8 mouse cellular contexts compared by ENCODE assay signal in the genomic region with DNA sequence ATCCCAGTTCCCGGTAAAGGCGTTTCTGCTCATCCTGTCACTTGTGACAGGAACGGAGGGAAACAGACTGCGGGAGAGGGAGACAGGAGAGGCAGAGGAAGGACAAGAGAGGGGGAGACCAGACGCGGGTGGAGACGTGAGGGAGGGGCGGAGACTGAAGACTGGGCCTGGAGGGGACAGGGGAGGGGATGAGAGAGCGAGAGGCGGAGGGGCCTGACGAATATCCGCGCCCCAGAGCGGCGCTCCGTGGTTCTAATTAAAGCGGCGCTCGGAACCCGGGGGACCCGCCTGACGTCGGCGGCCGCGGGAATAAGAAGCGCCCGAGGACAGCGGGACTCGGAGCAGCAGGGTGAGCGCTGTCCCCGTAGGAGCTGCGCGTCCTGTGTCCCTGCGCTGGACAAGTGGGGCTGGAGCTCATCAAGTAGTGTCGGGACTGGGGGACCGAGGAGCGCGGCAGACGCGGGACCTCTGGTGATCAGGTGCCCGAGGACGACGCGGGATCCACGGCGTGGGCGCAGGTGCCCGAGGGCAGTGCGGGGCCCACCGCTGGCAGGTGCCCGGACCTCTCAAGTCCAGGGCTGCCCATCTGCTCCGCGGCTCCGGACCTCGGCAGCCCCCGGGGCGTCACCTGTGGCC. TPM values are rescaled to one million over a fixed set of nuclear protein-coding genes. Genes with fewer than 3 reads are reported as not detected.
DNase-seq lines count a peak whose midpoint lies in the region; ATAC-seq and TF ChIP-seq lines count a peak whose summit lies in the region.

A gene (plus strand): TSS at position 337 of the 636 bp plus-strand sequence.

- H3K9ac ChIP-seq in lung, embryonic 16.5 days (ENCODE audit: low read length): peak within 1 kb of the TSS; percentile 47
- peak within 1 kb of the TSS; percentile 16; the same call in 1 of the 2 replicates for H3K9ac ChIP-seq in heart, adult 2 months (ENCODE audit: low read depth, low read length)
- peak within 1 kb of the TSS; percentile 38 for H3K9ac ChIP-seq in kidney, embryonic 15.5 days
- H3K9ac ChIP-seq in midbrain, embryonic 15.5 days: peak within 1 kb of the TSS; percentile 38

- no peak for TF ChIP-seq POLR2A in lung, adult 2 months (IDR thresholded peaks at IDR 0.05; ENCODE audit: borderline replicate concordance, extremely low read depth, low read depth, low read length)
- TF ChIP-seq POLR2A in heart, adult 2 months (IDR thresholded peaks at IDR 0.05; ENCODE audit: insufficient read depth, low read depth, low read length): no peak

- H3K27ac ChIP-seq in lung, embryonic 16.5 days (ENCODE audit: low read length): no peak within 1 kb of the TSS
- no peak within 1 kb of the TSS for H3K27ac ChIP-seq in heart, adult 2 months
- H3K27ac ChIP-seq in kidney, embryonic 15.5 days: no peak within 1 kb of the TSS
- no peak within 1 kb of the TSS for H3K27ac ChIP-seq in midbrain, embryonic 15.5 days

- no peaks in the 10 kb centered on the region for H3K79me2 ChIP-seq in heart, adult 2 months (replicated peaks; ENCODE audit: control insufficient read depth, insufficient read depth, low read length)

- H3K4me1 ChIP-seq in lung, embryonic 16.5 days (replicated peaks; ENCODE audit: control insufficient read depth, insufficient read depth, low read length): 0 out of 2 replicates have a peak, but pooled peaks cover 4% of the 10 kb centered on the region
- peaks cover 2% of the 10 kb centered on the region for H3K4me1 ChIP-seq in lung, adult 2 months (ENCODE audit: control insufficient read depth, insufficient read depth, low read length)
- no peaks in the 10 kb centered on the region; the same call in 1 of the 2 replicates for H3K4me1 ChIP-seq in heart, adult 2 months (ENCODE audit: control insufficient read depth, insufficient read depth, low read length)
- peaks cover 16% of the 10 kb centered on the region for H3K4me1 ChIP-seq in kidney, embryonic 15.5 days
- peaks cover 15% of the 10 kb centered on the region for H3K4me1 ChIP-seq in midbrain, embryonic 15.5 days

- 0% methylated on average over 51 of the region's 58 CpGs for WGBS in lung, embryonic 16.5 days
- under 1% methylated on average over 58 of the region's 58 CpGs for WGBS in lung, adult 2 months
- WGBS in heart, adult 2 months: 1% methylated on average over 58 of the region's 58 CpGs
- under 1% methylated on average over 58 of the region's 58 CpGs for WGBS in kidney, embryonic 15.5 days
- 1% methylated on average over 58 of the region's 58 CpGs for WGBS in midbrain, embryonic 15.5 days

- peaks cover 45% of the 10 kb centered on the region for H3K27me3 ChIP-seq in lung, embryonic 16.5 days (ENCODE audit: control insufficient read depth, insufficient read depth, low read depth, low read length)
- H3K27me3 ChIP-seq in heart, adult 2 months (ENCODE audit: control insufficient read depth, insufficient read depth, low read length): peaks cover 14% of the 10 kb centered on the region
- peaks cover 85% of the 10 kb centered on the region for H3K27me3 ChIP-seq in kidney, embryonic 15.5 days
- H3K27me3 ChIP-seq in midbrain, embryonic 15.5 days (replicated peaks): peaks cover 34% of the 10 kb centered on the region

- no peak for DNase-seq in lung, adult 2 months
- DNase-seq in embryo, embryonic 10.5 days (ENCODE audit: low spot score): peak; percentile 46
- DNase-seq in heart, adult 2 months: peak; percentile 48 to 54
- no peak for DNase-seq in frontal cortex, postnatal 14 days (ENCODE audit: low spot score in 2 of 2)

- peak within 1 kb of the TSS; percentile 53 for H3K4me3 ChIP-seq in lung, embryonic 16.5 days (ENCODE audit: low read length)
- no peak within 1 kb of the TSS for H3K4me3 ChIP-seq in lung, adult 2 months (replicated peaks; ENCODE audit: extremely low read depth, low read depth, low read length)
- H3K4me3 ChIP-seq in heart, adult 2 months: peak within 1 kb of the TSS; percentile 39
- H3K4me3 ChIP-seq in kidney, embryonic 15.5 days (replicated peaks): peak within 1 kb of the TSS; percentile 51
- peak within 1 kb of the TSS; percentile 51 for H3K4me3 ChIP-seq in midbrain, embryonic 15.5 days

- no peak for TF ChIP-seq CTCF in lung, adult 2 months (IDR thresholded peaks at IDR 0.05; ENCODE audit: insufficient read depth, low read length)
- no peak for TF ChIP-seq CTCF in heart, adult 2 months (IDR thresholded peaks at IDR 0.05)

- TF ChIP-seq EP300 in heart, adult 2 months (IDR thresholded peaks at IDR 0.05; ENCODE audit: insufficient read depth, low read depth, low read length): no peak

- intact Hi-C loops in heart, adult 2 months (cut with DNase I): no loop called here

- H3K9me3 ChIP-seq in lung, embryonic 16.5 days (ENCODE audit: control insufficient read depth, low read length): no peaks in the 10 kb centered on the region
- H3K9me3 ChIP-seq in kidney, embryonic 15.5 days (replicated peaks): no peaks in the 10 kb centered on the region
- no peaks in the 10 kb centered on the region for H3K9me3 ChIP-seq in midbrain, embryonic 15.5 days

- peak; percentile 73 for ATAC-seq in lung, embryonic 16.5 days (ENCODE audit: low read depth)
- ATAC-seq in kidney, embryonic 15.5 days (replicated peaks; ENCODE audit: low FRiP score): peak; percentile 75
- ATAC-seq in midbrain, embryonic 15.5 days (replicated peaks): peak; percentile 88
- ATAC-seq in inflammation-experienced regulatory T-cells, adult 6 months: no peak

- H3K36me3 ChIP-seq in lung, embryonic 16.5 days (ENCODE audit: control insufficient read depth, insufficient read depth, low read length): no peaks in the 10 kb centered on the region
- no peaks in the 10 kb centered on the region for H3K36me3 ChIP-seq in heart, adult 2 months (ENCODE audit: control insufficient read depth, insufficient read depth, low read length)
- H3K36me3 ChIP-seq in kidney, embryonic 15.5 days: no peaks in the 10 kb centered on the region
- no peaks in the 10 kb centered on the region for H3K36me3 ChIP-seq in midbrain, embryonic 15.5 days (replicated peaks)

- peak within 1 kb of the TSS; percentile 85 for H3K4me2 ChIP-seq in lung, embryonic 16.5 days (ENCODE audit: low read depth, low read length)
- H3K4me2 ChIP-seq in kidney, embryonic 15.5 days: peak within 1 kb of the TSS; percentile 94
- peak within 1 kb of the TSS; percentile 97 for H3K4me2 ChIP-seq in midbrain, embryonic 15.5 days

RNA-seq across cellular contexts. Expression of the gene that starts here (rescaled TPM):
- 0.25 and 0.26 TPM in 2 replicates for polyA plus RNA-seq in lung, embryonic 16.5 days (2015; fragmentation: Nextera tagmentation; extraction: Ambion mirVana)
- 0.14 and 0.24 TPM in 2 replicates for polyA plus RNA-seq in lung, adult 2 months (2012; rRNA removed)
- total RNA-seq in heart, adult 2 months (2021): 1 to 10 TPM in 1 of 2 experiments, under 1 TPM in 1; 0.73 to 1.8 TPM
- 0.47 and 0.70 TPM in 2 replicates for polyA plus RNA-seq in heart, adult 2 months (2012; rRNA removed)
- polyA plus RNA-seq in kidney, embryonic 15.5 days (2015; fragmentation: Nextera tagmentation; extraction: Ambion mirVana): 0.12 and 0.55 TPM in 2 replicates
- polyA plus RNA-seq in midbrain, embryonic 15.5 days (2015; fragmentation: Nextera tagmentation; extraction: Ambion mirVana): 0.23 and 0.28 TPM in 2 replicates
- not detected for polyA plus RNA-seq in inflammation-experienced regulatory T-cells, adult 6 months (2017; shearing (Covaris generic))

Comparison
In these comparisons a context has a peak if more than half of its experiments do, and no peak if none do; other contexts are left out.
1. Peak in ATAC-seq, H3K4me3 ChIP-seq, H3K9ac ChIP-seq and H3K4me2 ChIP-seq in lung, embryonic 16.5 days; RNA of the gene not detected or under 1 TPM.
2. Peak in ATAC-seq, H3K4me3 ChIP-seq, H3K9ac ChIP-seq and H3K4me2 ChIP-seq in kidney, embryonic 15.5 days; RNA of the gene not detected or under 1 TPM.
3. Peak in ATAC-seq, H3K4me3 ChIP-seq, H3K9ac ChIP-seq and H3K4me2 ChIP-seq in midbrain, embryonic 15.5 days; RNA of the gene not detected or under 1 TPM.
4. DNase-seq: peak in embryo, embryonic 10.5 days (single experiment) and heart, adult 2 months (2 of 2); none in lung, adult 2 months (single experiment) and frontal cortex, postnatal 14 days (0 of 2).
5. Peak in every context shown above with its lines, with median percentiles within 50 percentile points of each other: H3K4me2 ChIP-seq and H3K9ac ChIP-seq.